Mouse (Mus musculus) lung, postnatal 0 days (tissue): ENCODE data around the gene Egfem1. TPM values are rescaled to one million over a fixed set of nuclear protein-coding genes. Genes with fewer than 3 reads are reported as not detected.
A peak's percentile ranks its signal among the peaks of the same experiment; 100 is the strongest.

Source experiments
- ATAC-seq: fragments of 200-750 bp; cut with Nextera tagmentation; 2 replicates; pipeline ENCODE4 v1.8.0; 2017; ENCODE audit warnings: moderate library complexity
- DNase-seq: peaks from one replicate; pipeline ENCODE4 v3.0.0-alpha.2; 2016; ENCODE audit warnings: low spot score
- H3K27ac ChIP-seq: fragments of 300-500 bp; sonication (generic); 2 replicates; pipeline ENCODE4 v1.5.1; 2014; ENCODE audit warnings: antibody characterized with exemption, mild to moderate bottlenecking, low read length, mixed read lengths
- H3K27me3 ChIP-seq: fragments of 300-500 bp; sonication (generic); replicated peaks from 2 replicates; pipeline ENCODE4 v1.6.1; 2014; ENCODE audit warnings: low read length, mixed read lengths; ENCODE audit not compliant: insufficient read depth
- H3K36me3 ChIP-seq: fragments of 300-500 bp; sonication (generic); 2 replicates; pipeline ENCODE4 v1.6.1; 2014; ENCODE audit warnings: low read length, mixed read lengths; ENCODE audit not compliant: insufficient read depth
- H3K4me1 ChIP-seq: fragments of 300-500 bp; sonication (generic); 2 replicates; pipeline ENCODE4 v1.6.1; 2014; ENCODE audit warnings: antibody characterized with exemption, low read depth, low read length, mixed read lengths; ENCODE audit not compliant: insufficient read depth
- H3K4me2 ChIP-seq: fragments of 300-500 bp; sonication (generic); replicated peaks from 2 replicates; pipeline ENCODE4 v1.6.1; 2014; ENCODE audit warnings: low read depth, mild to moderate bottlenecking, low read length, moderate library complexity, mixed read lengths
- H3K4me3 ChIP-seq: fragments of 300-500 bp; sonication (generic); 2 replicates; pipeline ENCODE4 v1.5.1; 2014; ENCODE audit warnings: low read depth, low read length
- H3K9ac ChIP-seq: fragments of 300-500 bp; sonication (generic); replicated peaks from 2 replicates; pipeline ENCODE4 v1.6.1; 2014; ENCODE audit warnings: low read depth, mild to moderate bottlenecking
- H3K9me3 ChIP-seq: fragments of 300-500 bp; sonication (generic); 2 replicates; pipeline ENCODE4 v1.6.1; 2016; ENCODE audit warnings: low read length, mixed read lengths
- CTCF ChIP-seq: IDR thresholded peaks from 2 replicates; pipeline ENCODE4 v1.5.1; 2016; ENCODE audit warnings: antibody characterized with exemption, mild to moderate bottlenecking
- EP300 ChIP-seq: IDR thresholded peaks from 2 replicates; pipeline ENCODE4 v1.6.1; 2016; ENCODE audit warnings: antibody characterized with exemption, mild to moderate bottlenecking, control low read depth
- WGBS: fragments of 180-500 bp; shearing (Covaris S2); extraction: QIAGEN DNeasy Blood & Tissue Kit; methylation state at CpG from one replicate; pipeline ENCODE4 v1.1.7; 2014; 5-methylcytosine and 5-hydroxymethylcytosine counted together
- polyA plus RNA-seq: library from polyadenylated mRNA; unstranded; fragments of >200 nt; fragmentation: Nextera tagmentation; extraction: Ambion mirVana; gene quantifications from 2 replicates; pipeline ENCODE4 v1.2.1, GENCODE M21; 2015

The Egfem1 gene
- polyA plus RNA-seq, 1 experiment from 2014 or later: 19.7 TPM

DNA sequence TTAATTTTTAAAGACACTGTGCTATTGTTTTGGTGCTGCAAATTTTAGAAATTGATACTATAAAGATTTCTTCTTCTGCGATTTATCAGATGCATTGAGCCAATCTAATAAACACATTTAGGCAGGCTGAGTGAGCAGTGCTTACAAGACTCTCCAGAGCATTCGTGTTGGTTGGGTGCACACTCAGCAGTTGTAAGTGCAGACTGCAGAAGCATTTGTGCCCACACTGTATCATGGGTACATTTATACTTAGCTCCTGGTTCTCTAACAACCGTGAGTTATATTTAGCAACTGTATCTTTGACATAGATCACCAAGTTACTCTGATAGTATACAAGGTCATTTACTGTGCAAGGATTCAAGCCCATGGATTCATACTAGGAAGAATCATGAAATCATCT is 264.0 kb downstream of the Egfem1 start:
- Histone ChIP-seq H3K27me3 (no peaks in the 10 kb centered on the region), H3K4me1 (no peaks in the 10 kb centered on the region), H3K36me3 (no peaks in the 10 kb centered on the region), H3K4me3 (no peak overlapping the region), H3K9me3 (no peaks in the 10 kb centered on the region), H3K4me2 (no peak overlapping the region), H3K27ac (no peak overlapping the region), H3K9ac (no peak overlapping the region)
- WGBS: 83% methylated on average over 3 of the region's 3 CpGs
- TF ChIP-seq CTCF (no peak), EP300 (no peak)
- DNase-seq: no peak
- no peak for ATAC-seq

DNA sequence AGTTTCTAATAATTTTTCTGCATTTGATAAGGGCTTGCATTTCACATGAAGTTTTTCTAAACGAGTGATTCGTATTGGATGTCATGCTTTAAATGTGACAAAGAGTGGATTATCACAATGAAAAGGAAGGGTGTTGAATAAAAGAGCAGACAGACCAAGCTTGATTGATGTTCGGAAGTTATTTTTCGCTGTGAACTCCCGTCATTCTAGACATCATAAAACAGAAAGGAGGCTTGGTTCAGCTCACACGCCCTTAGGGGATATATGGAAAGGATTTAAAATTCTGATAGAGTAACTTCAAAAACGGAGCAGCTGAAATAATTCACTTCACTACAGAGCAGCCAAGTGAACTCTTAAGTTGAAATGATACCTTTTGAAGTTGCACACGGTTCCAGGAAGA is 285.1 kb downstream of the Egfem1 start:
- 75% methylated on average over 8 of the region's 8 CpGs for WGBS
- Histone ChIP-seq H3K4me2 (no peak overlapping the region), H3K27me3 (no peaks in the 10 kb centered on the region), H3K4me1 (no peaks in the 10 kb centered on the region), H3K9me3 (no peaks in the 10 kb centered on the region), H3K36me3 (no peaks in the 10 kb centered on the region), H3K4me3 (no peak overlapping the region), H3K9ac (no peak overlapping the region), H3K27ac (no peak overlapping the region)
- TF ChIP-seq EP300: no peak
- no peak for TF ChIP-seq CTCF
- DNase-seq: no peak
- ATAC-seq: no peak

DNA sequence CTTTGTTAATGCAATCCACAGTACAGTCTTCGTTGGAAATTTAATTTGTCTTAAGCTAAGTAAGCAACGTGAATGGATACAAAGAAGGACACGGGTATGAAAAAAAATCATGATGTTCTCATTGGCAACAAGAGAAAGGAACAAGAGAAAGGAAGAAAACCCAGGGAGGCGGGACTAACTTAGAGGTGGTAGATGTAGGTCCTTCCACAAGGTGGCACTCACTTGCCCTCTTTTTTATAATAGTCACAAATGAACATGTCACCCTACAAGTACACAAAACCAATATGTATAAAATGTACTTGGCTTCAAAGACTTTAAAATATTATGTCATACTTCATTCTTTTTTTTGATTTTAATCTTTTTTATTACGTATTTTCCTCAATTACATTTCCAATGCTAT is 288.7 kb downstream of the Egfem1 start:
- DNase-seq (peak; percentile 14), ATAC-seq (no peak)
- 60% methylated on average over 5 of the region's 5 CpGs for WGBS
- H3K27ac ChIP-seq: no peak overlapping the region
- no peaks in the 10 kb centered on the region for H3K9me3 ChIP-seq
- H3K4me1 ChIP-seq: no peaks in the 10 kb centered on the region
- H3K4me3 ChIP-seq: no peak overlapping the region
- H3K27me3 ChIP-seq: no peaks in the 10 kb centered on the region
- no peak overlapping the region for H3K4me2 ChIP-seq
- H3K36me3 ChIP-seq: no peaks in the 10 kb centered on the region
- TF ChIP-seq CTCF (peak; percentile 45), EP300 (no peak)
- no peak overlapping the region for H3K9ac ChIP-seq

DNA sequence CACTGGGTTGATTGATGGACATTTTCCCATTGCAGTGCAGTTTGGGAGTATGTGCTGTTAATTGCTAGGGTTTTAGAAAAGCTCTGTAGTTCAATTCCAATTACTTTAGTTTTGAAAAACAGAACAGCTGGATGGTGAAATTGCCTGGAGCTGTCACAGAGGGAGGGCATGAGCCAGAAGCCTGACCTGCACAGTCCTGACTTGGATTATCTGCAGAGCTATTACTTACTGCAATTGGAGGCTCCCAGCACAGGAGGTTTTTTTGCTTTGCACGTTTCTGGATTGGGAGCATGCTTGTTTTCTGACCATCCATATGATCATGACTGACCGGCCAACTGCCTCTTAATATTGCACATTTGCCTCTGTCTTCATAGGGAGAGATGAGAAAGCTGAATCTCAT is 299.4 kb downstream of the Egfem1 start:
- H3K27ac ChIP-seq: no peak overlapping the region
- ATAC-seq (no peak), DNase-seq (no peak)
- WGBS: 83% methylated on average over 2 of the region's 2 CpGs
- no peaks in the 10 kb centered on the region for H3K9me3 ChIP-seq
- no peaks in the 10 kb centered on the region for H3K36me3 ChIP-seq
- H3K4me3 ChIP-seq: no peak overlapping the region
- no peak overlapping the region for H3K9ac ChIP-seq
- TF ChIP-seq CTCF: no peak
- no peak for TF ChIP-seq EP300
- no peak overlapping the region for H3K4me2 ChIP-seq
- H3K4me1 ChIP-seq: no peaks in the 10 kb centered on the region
- no peaks in the 10 kb centered on the region for H3K27me3 ChIP-seq

DNA sequence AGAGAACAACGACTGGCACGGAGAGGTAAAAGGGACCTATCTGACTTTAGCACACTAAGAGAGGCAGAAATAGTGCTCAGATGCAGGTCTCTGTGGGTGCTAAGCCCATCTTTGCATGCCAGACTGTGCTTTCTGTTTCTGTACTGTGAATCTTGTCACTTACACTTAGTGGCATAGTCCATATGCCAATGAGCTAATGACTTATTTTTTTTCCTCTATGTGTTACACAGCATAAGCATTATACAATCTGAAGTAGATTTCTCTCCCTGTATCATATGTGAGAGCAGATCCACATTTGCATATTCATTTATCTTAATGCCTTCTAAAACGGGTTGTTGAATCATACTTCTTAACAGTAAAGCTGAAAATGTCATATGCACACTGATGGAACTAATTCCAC is 317.2 kb downstream of the Egfem1 start:
- TF ChIP-seq EP300: no peak
- no peak for TF ChIP-seq CTCF
- no peak for ATAC-seq
- Histone ChIP-seq H3K27me3 (no peaks in the 10 kb centered on the region), H3K9me3 (no peaks in the 10 kb centered on the region), H3K4me3 (no peak overlapping the region), H3K27ac (no peak overlapping the region), H3K36me3 (no peaks in the 10 kb centered on the region), H3K4me2 (no peak overlapping the region), H3K9ac (no peak overlapping the region), H3K4me1 (no peaks in the 10 kb centered on the region)
- WGBS: 64% methylated on average over 3 of the region's 3 CpGs
- no peak for DNase-seq

DNA sequence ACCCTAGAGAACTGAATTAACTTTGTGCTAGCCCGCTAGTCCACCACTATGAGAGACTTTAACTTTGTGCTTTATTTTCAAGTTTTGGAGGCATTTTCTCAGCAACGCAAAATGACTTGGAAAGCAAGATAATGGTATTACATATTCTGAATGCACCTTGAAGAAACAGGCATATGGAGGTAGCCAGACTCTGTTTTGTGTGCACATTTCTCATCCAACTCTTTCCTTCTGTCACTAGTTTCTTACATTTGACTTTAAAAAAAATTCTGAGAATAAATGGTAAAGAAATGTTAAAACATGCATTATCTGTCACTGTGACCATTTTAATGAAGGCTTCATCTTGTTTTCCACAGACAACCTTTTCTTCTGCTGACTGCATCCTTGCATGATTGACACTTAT is 339.8 kb downstream of the Egfem1 start:
- DNase-seq: no peak
- Histone ChIP-seq H3K27ac (no peak overlapping the region), H3K27me3 (no peaks in the 10 kb centered on the region), H3K36me3 (no peaks in the 10 kb centered on the region), H3K9ac (no peak overlapping the region), H3K4me3 (no peak overlapping the region), H3K9me3 (no peaks in the 10 kb centered on the region), H3K4me2 (no peak overlapping the region), H3K4me1 (no peaks in the 10 kb centered on the region)
- 95% methylated on average over 2 of the region's 2 CpGs for WGBS
- TF ChIP-seq EP300 (no peak), CTCF (no peak)
- no peak for ATAC-seq
